Mouse (Mus musculus) adrenal gland, postnatal 10 days (tissue): ENCODE data around the gene 4930451I11Rik. TPM values are rescaled to one million over a fixed set of nuclear protein-coding genes. Genes with fewer than 3 reads are reported as not detected.

Source experiments
- total RNA-seq, 2 experiments: library from RNA; stranded (reverse); gene quantifications; 2 replicates each; pipeline ENCODE4 v1.2.3; 2021

Gene 4930451I11Rik
- total RNA-seq, 2 experiments from 2014 or later = not detected

Other genes starting within 250 kb of the 4930451I11Rik start
- gene Apobr, start 246.7 kb downstream of the 4930451I11Rik start, total RNA-seq = 1 to 10 TPM; 2.1 to 2.2 TPM
- gene Cln3, start 245.8 kb downstream of the 4930451I11Rik start, total RNA-seq = 10 to 100 TPM; 26.1 to 36.1 TPM
- not detected for gene Il27, start 236.7 kb downstream of the 4930451I11Rik start, total RNA-seq
- 10 to 100 TPM; 14.9 to 19.9 TPM for gene Nupr1, start 200.8 kb downstream of the 4930451I11Rik start, total RNA-seq
- 10 to 100 TPM; 31.3 to 46.9 TPM for gene Sgf29, start 182.3 kb downstream of the 4930451I11Rik start, total RNA-seq
- gene Sult1a1, start 155.2 kb downstream of the 4930451I11Rik start, total RNA-seq = 100 to 1,000 TPM in 1 of 2 experiments, 10 to 100 TPM in 1; 53.9 to 125 TPM
- gene Bola2, start 136.2 kb downstream of the 4930451I11Rik start, total RNA-seq = 10 to 100 TPM; 67.6 to 81.0 TPM
- gene Slx1b, start 135.9 kb downstream of the 4930451I11Rik start, total RNA-seq = 10 to 100 TPM in 1 of 2 experiments, 1 to 10 TPM in 1; 8.2 to 15.0 TPM
- gene Coro1a, start 123.9 kb downstream of the 4930451I11Rik start, total RNA-seq = 10 to 100 TPM; 36.1 to 39.3 TPM
- 100 to 1,000 TPM; 125 to 158 TPM for gene Mapk3, start 72.0 kb downstream of the 4930451I11Rik start, total RNA-seq
- gene Gdpd3, start 65.3 kb downstream of the 4930451I11Rik start, total RNA-seq = 1 to 10 TPM; 3.4 to 8.6 TPM
- gene Ypel3, start 54.7 kb downstream of the 4930451I11Rik start, total RNA-seq = 100 to 1,000 TPM; 140 to 147 TPM
- gene Tbx6, start 50.2 kb downstream of the 4930451I11Rik start, total RNA-seq = 1 to 10 TPM in 1 of 2 experiments, under 1 TPM in 1; 0.60 to 1.2 TPM
- gene Ppp4c, start 39.1 kb downstream of the 4930451I11Rik start, total RNA-seq = 100 to 1,000 TPM; 103 to 107 TPM
- 10 to 100 TPM; 29.0 to 36.1 TPM for gene Fam57b, start 34.0 kb downstream of the 4930451I11Rik start, total RNA-seq
- 1 to 10 TPM in 1 of 2 experiments, under 1 TPM in 1; 0.82 to 1.0 TPM for gene Doc2a, start 15.8 kb upstream of the 4930451I11Rik start, total RNA-seq
- gene Hirip3, start 30.3 kb upstream of the 4930451I11Rik start, total RNA-seq = 10 to 100 TPM; 21.2 to 28.6 TPM
- gene Ino80e, start 30.7 kb upstream of the 4930451I11Rik start, total RNA-seq = 10 to 100 TPM; 35.4 to 45.6 TPM
- 10 to 100 TPM; 69.7 to 85.8 TPM for gene Taok2, start 53.1 kb upstream of the 4930451I11Rik start, total RNA-seq
- 10 to 100 TPM; 32.1 to 32.3 TPM for gene Tmem219, start 91.3 kb upstream of the 4930451I11Rik start, total RNA-seq
- 10 to 100 TPM; 18.4 to 23.0 TPM for gene Kctd13, start 97.2 kb upstream of the 4930451I11Rik start, total RNA-seq
- 1 to 10 TPM; 1.9 to 2.0 TPM for gene Asphd1, start 117.9 kb upstream of the 4930451I11Rik start, total RNA-seq
- gene Sez6l2, start 118.9 kb upstream of the 4930451I11Rik start, total RNA-seq = 10 to 100 TPM; 38.8 to 58.2 TPM
- gene Cdipt, start 144.3 kb upstream of the 4930451I11Rik start, total RNA-seq = 10 to 100 TPM; 70.6 to 76.4 TPM
- 1 to 10 TPM; 1.6 to 2.7 TPM for gene Cdiptos, start 144.5 kb upstream of the 4930451I11Rik start, total RNA-seq
- gene Mvp, start 183.0 kb upstream of the 4930451I11Rik start, total RNA-seq = 10 to 100 TPM; 55.7 to 60.9 TPM
- gene Pagr1b, start 184.8 kb upstream of the 4930451I11Rik start, total RNA-seq = not detected
- gene Pagr1a, start 185.7 kb upstream of the 4930451I11Rik start, total RNA-seq = 10 to 100 TPM; 10.1 to 19.1 TPM
- gene Gm42742, start 189.5 kb upstream of the 4930451I11Rik start, total RNA-seq = 10 to 100 TPM; 17.7 to 22.5 TPM
- 1 to 10 TPM; 3.1 to 5.8 TPM for gene Prrt2, start 189.6 kb upstream of the 4930451I11Rik start, total RNA-seq
- 100 to 1,000 TPM; 135 to 159 TPM for gene Maz, start 195.4 kb upstream of the 4930451I11Rik start, total RNA-seq
- gene Kif22, start 210.8 kb upstream of the 4930451I11Rik start, total RNA-seq = 10 to 100 TPM; 21.6 to 28.7 TPM